Mouse (Mus musculus) lung, postnatal 0 days (tissue): ENCODE measurements at regions not wholly inside any gene's neighbourhood (a gene's known extent, or its start where the extent isn't known, plus 50 kb on each side); places are given as distances from the start of the nearest gene placed in this dataset.

ENCODE experiments used
- CTCF ChIP-seq: IDR thresholded peaks from 2 replicates; pipeline ENCODE4 v1.5.1; 2016; ENCODE audit warnings: antibody characterized with exemption, mild to moderate bottlenecking
- EP300 ChIP-seq: IDR thresholded peaks from 2 replicates; pipeline ENCODE4 v1.6.1; 2016; ENCODE audit warnings: antibody characterized with exemption, mild to moderate bottlenecking, control low read depth

DNA sequence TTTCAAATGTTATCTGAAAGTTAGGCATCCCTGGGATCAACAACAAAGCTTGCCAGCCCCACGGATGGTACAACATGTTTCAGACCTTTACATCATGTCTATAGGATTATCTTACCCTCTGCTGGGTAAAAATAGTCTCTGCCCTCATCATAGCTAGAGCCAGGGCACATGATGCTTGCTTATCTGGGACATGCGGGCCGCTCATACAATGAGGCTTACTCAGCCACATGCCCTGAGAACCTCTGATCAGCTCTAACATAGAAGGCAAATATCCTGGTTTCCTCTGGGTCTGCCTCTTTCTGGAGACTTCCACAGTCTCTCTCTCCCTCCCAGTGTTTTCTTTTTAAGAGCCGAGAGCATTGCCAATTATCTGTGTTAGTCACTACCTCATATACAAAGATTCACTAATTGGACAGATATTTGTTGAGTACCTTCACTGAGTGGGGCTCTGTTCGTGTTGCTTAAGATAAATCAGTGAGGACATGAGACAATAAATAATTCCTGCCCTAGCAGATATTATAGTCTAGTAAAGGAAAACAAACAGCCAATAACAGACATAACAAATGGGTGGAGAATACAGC is 256.6 kb downstream of the Fam49a start:
- TF ChIP-seq CTCF (no peak), EP300 (no peak)
